Mouse (Mus musculus): ENCODE data around the gene Cstl1.
"Not testable (repeated sequence)": the region's sequence is repeated elsewhere in the genome, so short reads cannot be mapped to it uniquely, and the experiment has no call there.

The Cstl1 gene

GRCm38 (mm10) chr2:148750058-148750457 lies at the start of gene Cstl1:
Gene Cstl1, plus strand, starts transcription at chr2:148750358.
- no peak for DNase-seq (ENCODE audit: low spot score)

DNA sequence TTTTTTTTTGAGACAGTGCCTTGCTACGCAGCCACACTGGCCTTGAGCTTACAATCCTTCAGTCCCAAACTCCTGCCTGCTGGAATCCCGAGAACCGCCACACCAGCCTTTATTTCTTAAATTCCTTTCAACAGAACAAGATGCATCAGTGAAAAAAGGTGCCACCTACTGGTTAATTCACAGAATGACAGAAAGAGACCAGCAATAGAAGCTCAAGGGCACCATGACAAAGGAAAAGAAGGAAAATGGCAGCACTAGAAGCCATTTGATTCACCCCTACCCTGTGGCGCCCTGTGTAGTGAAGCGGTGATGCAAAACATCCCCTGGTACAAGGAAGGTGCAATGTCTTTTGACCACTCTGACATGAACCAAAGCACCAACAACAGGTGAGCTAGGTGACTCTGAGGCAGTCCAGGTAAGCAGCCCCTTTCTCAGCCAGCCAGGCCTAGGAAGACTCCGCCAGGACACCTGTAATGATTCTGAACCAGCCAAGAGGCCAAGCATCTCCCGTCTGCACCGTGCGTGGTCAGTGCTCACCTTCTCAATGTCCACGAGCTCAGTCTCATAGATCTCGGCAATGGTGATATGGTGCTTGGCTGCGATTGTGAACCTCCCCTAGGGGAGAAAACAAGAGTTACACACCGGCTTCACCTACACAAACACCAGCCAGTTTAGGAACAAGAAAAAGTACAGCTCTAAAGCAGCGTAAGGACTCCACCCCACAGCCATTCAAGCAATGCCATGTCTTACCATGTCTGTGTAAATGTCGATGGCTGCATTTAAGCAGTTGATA lies 43.6 kb upstream of the Cstl1 start:
- peak; percentile 56 for DNase-seq (ENCODE audit: low spot score)

GRCm38 (mm10) chr2:148707202-148707530 lies 43.0 kb upstream of the Cstl1 start:
- no peak for DNase-seq (ENCODE audit: low spot score)

DNA sequence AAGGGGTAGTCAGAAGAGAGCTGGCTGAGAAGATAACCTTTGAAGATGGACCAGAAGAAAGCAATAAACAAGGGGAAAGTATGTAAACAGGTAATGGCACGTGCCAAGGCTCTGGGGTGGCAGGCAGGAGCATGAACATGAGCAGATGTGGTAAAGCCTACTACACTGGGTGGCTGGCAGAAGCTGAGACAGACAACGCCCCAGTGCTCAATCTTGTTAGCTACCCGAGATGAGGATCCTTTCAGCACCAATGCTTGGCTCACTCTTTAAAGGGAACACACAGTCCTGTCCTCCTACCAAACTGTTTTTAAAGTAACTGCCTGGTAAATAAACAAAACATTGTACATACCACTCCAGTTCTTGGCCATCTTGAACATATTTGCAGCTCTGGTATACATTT lies 37.8 kb upstream of the Cstl1 start:
- DNase-seq (ENCODE audit: low spot score): no peak

DNA sequence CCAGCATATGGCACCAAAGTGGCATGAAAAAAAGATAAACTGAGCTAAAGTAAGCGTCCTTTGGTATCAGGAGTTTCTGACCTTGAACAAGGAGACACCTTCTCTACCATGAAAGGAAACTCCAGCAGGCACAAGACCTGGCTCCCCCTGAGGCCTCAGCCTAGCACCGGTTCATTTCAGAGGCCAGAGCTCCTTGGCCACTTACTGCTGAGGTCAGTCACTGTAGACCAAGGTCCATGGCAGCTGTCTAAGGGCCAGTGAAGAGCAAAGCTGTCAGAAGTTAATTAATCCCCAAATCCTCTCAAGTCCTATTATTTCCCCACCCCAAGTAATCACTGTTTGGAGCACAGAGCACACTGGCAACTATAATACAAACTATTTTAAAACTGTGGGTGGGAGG lies 33.1 kb upstream of the Cstl1 start:
- no peak for DNase-seq (ENCODE audit: low spot score)

DNA sequence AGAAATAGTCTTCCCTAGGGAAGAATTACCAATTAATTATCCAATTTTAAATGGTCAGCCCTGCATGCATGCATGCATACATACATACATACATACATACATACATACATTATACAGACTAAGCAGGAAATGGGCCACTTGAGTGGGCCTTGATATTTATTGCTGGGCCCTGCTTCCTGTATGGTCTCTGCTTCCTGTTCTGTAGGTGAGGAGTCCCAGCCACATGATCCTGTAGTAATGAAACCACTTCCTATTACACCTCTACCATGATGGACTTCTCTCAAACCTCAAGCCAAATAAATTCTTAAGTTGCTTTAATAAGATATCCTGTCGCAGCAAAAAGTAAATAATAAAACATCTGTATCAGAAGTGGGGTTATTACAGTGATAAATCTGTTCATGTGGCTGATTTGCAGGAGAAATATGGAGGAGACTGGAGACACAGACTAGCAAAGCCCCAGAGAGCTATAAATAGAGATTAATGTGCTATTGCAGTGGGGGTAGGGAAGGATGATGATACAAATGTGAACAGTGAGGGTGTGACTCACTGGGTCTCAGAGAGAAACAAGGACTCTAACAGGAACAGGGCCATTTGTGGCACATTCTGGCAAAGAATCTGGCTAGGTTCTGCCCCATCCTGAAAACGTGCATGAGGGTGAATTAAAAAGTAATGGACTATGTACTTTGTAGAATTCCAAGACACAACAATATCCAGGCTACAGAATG lies 30.7 kb upstream of the Cstl1 start:
- DNase-seq (ENCODE audit: low spot score): no peak

- DNase-seq (ENCODE audit: low spot score): peak; percentile 57
Observed at GRCm38 (mm10) chr2:148731614-148732326, 18.4 kb upstream of the Cstl1 start.

DNA sequence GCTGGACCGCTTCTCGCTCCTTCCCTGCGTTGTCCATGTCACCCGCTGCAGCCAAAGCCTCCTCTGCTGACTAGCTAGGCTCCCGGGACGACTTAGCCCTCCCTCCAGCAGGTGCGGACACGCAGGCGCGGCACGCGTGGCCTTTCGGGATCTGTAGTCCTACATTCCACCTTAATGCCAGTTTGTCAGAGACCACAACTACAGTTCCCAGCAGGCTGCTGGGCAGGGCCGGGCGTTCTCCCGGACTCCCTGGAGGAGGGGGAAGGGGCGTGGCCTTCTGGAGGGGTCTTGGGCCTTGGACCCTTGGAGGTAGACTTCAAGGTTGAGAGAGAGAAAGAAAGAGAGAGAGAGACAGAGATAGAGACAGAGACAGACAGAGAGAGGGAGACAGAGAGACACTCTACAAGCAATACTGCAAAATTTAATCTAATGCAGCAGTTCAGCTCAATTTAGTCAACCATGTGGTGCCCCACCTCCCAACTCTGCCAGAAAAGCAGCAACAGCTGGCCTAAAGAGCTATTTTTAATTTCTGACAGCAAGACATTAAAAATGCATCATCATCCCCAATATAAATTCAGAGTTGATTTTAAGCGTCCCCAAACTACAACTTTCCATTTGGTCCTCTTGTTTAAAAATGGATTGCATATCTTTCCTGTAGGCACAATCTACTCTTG lies 17.7 kb upstream of the Cstl1 start, which contains the start of gene Napb:
Gene Napb, minus strand, starts transcription at position 141 of the 674 bp plus-strand sequence.
- DNase-seq (ENCODE audit: low spot score): peak; percentile 96

- DNase-seq (ENCODE audit: low spot score): peak; percentile 62
Observed at GRCm38 (mm10) chr2:148743001-148743400, 7.2 kb upstream of the Cstl1 start.

DNA sequence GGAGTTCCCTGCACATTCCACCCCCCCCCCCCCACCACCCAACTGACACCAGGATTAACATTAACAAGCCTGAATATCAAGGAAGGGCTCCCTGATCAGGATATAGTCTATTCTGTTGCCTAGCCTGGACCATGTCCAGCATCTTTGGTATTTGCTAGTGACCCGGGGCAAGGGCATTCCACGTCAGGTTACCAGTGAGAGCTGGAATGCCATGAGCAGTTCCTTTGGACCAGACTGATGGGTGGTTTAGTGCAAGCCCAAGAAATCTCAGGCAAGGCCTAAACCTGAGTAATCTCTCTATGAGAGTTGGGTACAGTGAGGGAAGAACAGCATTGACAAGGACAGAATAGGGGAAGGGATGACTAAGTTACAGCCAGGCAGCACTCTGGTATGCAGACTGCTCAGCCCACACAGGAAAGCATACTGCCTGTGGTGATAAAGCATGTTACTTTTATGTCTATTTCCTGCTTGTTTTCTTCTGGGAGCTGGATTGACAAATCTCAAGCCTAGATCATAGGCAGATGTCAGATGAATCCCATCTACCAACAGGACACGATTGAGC lies 6.2 kb upstream of the Cstl1 start:
- DNase-seq (ENCODE audit: low spot score): no peak

- DNase-seq (ENCODE audit: low spot score): peak; percentile 88
Observed at GRCm38 (mm10) chr2:148751893-148752813, 2.0 kb downstream of the Cstl1 start.

GRCm38 (mm10) chr2:148754310-148754846 lies 4.2 kb downstream of the Cstl1 start:
- no peak for DNase-seq (ENCODE audit: low spot score)

DNA sequence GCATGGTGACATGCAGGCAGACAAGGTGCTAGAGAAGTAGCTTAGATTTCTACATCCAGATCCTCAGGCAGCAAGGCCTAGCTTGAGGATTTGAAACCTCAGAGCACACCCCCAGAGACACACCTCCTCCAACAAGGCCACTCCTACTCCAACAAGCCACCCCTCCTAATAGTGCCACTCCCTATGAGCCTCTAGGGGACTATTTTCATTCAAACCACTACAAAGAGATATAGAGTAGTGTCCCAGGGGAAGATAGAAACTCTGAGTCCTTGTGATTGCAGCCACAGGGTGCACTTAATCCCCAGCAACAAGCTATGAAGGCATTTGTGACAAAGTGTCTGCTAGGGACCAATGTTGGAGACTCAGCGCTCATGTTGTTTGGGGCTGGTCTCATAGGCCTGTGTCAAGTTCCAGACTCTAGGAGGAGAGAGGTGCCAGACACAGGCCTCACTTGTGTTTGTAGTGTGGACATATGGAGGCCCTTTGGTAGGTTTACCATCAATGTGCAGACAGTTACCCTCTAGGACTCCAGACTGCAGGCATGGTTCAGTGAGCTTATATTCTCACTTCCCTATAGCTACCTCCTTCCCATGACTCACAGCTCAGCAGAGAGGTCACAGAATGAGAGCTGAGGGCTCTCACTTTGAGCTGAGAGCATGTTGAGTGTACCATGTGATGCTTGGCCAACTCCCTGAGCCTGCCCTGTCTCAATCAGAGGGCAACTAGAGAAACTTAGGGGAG lies 13.7 kb downstream of the Cstl1 start:
- DNase-seq (ENCODE audit: low spot score): no peak

DNA sequence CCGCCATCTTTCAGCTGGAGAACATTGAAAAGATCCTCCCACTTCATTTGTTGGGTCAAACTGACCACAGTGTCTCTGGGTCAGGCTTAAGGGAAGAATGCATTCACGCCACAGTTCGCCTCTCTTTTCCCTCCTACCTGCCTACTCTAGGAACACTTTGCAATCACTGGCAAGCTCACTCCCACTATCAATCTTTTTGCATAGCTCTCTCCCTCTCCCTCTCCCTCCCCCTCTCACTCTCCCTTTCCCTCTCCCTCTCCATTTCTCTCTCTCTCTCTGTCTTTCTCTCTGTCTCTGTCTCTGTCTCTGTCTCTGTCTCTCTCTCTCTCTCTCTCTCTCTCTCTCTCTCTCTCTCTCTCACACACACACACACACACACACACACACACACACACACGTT lies 21.2 kb downstream of the Cstl1 start, which contains the start of gene Cst11:
Gene Cst11, minus strand, starts transcription at position 101 of the 400 bp plus-strand sequence.
- not testable (repeated sequence) for DNase-seq (ENCODE audit: low spot score)

DNA sequence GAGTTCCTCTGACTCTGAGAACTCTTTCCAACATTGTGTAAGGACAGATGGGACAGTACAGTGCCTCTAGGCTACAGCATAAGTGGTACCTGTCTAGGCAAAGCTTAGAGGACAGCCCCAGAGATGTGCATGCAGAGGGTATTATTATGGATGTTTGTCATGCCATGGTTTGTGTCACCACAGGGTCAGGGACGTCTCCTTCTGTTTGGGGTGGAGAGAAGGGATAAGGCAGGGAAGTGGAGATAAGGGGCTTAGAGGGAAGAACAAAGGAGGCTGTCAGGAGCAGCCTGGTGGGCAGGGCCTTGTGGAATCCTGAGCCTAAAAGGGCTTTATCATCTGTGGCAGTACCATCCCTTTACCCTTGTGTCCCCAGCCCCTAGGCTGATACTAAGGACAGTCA lies 31.6 kb downstream of the Cstl1 start, which contains the start of gene 8030411F24Rik:
Gene 8030411F24Rik, plus strand, starts transcription at position 301 of the 400 bp plus-strand sequence.
- no peak for DNase-seq (ENCODE audit: low spot score)

- DNase-seq (ENCODE audit: low spot score): no peak
Observed at GRCm38 (mm10) chr2:148789142-148789541, 39.0 kb downstream of the Cstl1 start, which contains the start of gene Cst12. Gene Cst12, plus strand, starts transcription at chr2:148789361.

- DNase-seq (ENCODE audit: low spot score): no peak
Observed at GRCm38 (mm10) chr2:148798485-148798884, 48.3 kb downstream of the Cstl1 start, which contains the start of gene Cst8. Gene Cst8, plus strand, starts transcription at chr2:148798785.

DNA sequence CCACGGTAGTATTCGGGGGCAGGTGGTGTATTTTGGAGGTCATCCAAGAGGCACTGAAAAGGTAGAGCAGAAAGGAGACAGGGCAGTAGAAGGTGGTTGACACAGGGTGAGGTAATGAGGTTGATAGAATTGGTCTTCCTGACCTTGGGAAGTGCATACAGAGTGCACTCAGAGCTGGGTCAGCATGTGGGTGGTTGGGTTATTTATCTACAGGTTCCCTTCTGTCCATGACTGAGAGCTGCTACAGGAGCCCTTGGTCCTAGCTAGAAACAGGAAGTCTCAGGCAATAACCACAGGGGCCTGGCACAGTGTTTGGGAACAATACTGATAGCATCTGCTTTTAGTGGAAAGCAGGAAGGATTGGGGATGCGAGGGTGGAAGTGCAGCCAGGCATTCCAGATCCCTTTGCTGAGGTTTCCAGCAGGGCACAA lies 51.3 kb downstream of the Cstl1 start:
- DNase-seq (ENCODE audit: low spot score): no peak
